Mouse (Mus musculus) bone marrow, adult 2 months (tissue): Measurements from ENCODE around the gene Spata31d1b.

Source experiments
- CTCF ChIP-seq: fragments of 200-500 bp; IDR thresholded peaks from 2 replicates; pipeline ENCODE4 v1.5.1; 2011; ENCODE audit warnings: low read length, control low read depth; ENCODE audit not compliant: control insufficient read depth, insufficient read depth
- POLR2A ChIP-seq: fragments of 200-500 bp; IDR thresholded peaks from 2 replicates; pipeline ENCODE4 v1.6.1; 2011; ENCODE audit warnings: low read depth, mild to moderate bottlenecking, control low read depth, low read length, borderline replicate concordance; ENCODE audit not compliant: control insufficient read depth

- TF ChIP-seq POLR2A = no peak
- no peak for TF ChIP-seq CTCF
Observed at GRCm38 (mm10) chr13:59671521-59671920, 40.6 kb upstream of the Spata31d1b start.
